Mouse (Mus musculus) forebrain, embryonic 12.5 days (tissue): ENCODE results near the gene Pxk. TPM values are rescaled to one million over a fixed set of nuclear protein-coding genes. Genes with fewer than 3 reads are reported as not detected.

ENCODE experiments used
- ATAC-seq: fragments of 200-750 bp; cut with Nextera tagmentation; 2 replicates; pipeline ENCODE4 v1.8.0; 2017; ENCODE audit warnings: moderate TSS enrichment; ENCODE audit not compliant: low FRiP score
- H3K27ac ChIP-seq: fragments of 300-500 bp; sonication (generic); 2 replicates; pipeline ENCODE4 v1.5.1; 2016; ENCODE audit warnings: mild to moderate bottlenecking
- H3K27me3 ChIP-seq: fragments of 300-500 bp; sonication (generic); 2 replicates; pipeline ENCODE4 v1.6.1; 2016; ENCODE audit warnings: mild to moderate bottlenecking
- H3K36me3 ChIP-seq: fragments of 300-500 bp; sonication (generic); replicated peaks from 2 replicates; pipeline ENCODE4 v1.6.1; 2016; ENCODE audit warnings: mild to moderate bottlenecking
- H3K4me1 ChIP-seq: fragments of 300-500 bp; sonication (generic); 2 replicates; pipeline ENCODE4 v1.6.1; 2016
- H3K4me2 ChIP-seq: fragments of 300-500 bp; sonication (generic); 2 replicates; pipeline ENCODE4 v1.6.1; 2016; ENCODE audit warnings: mild to moderate bottlenecking, moderate library complexity
- H3K4me3 ChIP-seq: fragments of 300-500 bp; sonication (generic); replicated peaks from 2 replicates; pipeline ENCODE4 v1.5.1; 2016; ENCODE audit warnings: mild to moderate bottlenecking
- H3K9ac ChIP-seq: fragments of 300-500 bp; sonication (generic); 2 replicates; pipeline ENCODE4 v1.6.1; 2016; ENCODE audit warnings: mild to moderate bottlenecking
- H3K9me3 ChIP-seq: fragments of 300-500 bp; sonication (generic); 2 replicates; pipeline ENCODE4 v1.6.1; 2016
- WGBS: fragments of 180-500 bp; shearing (Covaris S2); methylation state at CpG from one replicate; pipeline ENCODE4 v1.1.7; 2016; 5-methylcytosine and 5-hydroxymethylcytosine counted together
- polyA plus RNA-seq: library from polyadenylated mRNA; unstranded; fragments of >200 nt; fragmentation: Nextera tagmentation; extraction: Ambion mirVana; gene quantifications from 2 replicates; pipeline ENCODE4 v1.2.1, GENCODE M21; 2016

The Pxk gene
- polyA plus RNA-seq, result 30.3 and 34.5 TPM in 2 replicates

GRCm38 (mm10) chr14:8097978-8098686 lies at the start of gene Pxk:
Gene Pxk, plus strand, starts transcription at chr14:8098211.
- peak within 1 kb of the TSS; percentile 76 for H3K27ac ChIP-seq
- no peaks in the 10 kb centered on the region for H3K27me3 ChIP-seq
- H3K4me1 ChIP-seq, result peaks cover 28% of the 10 kb centered on the region
- under 1% methylated on average over 68 of the region's 89 CpGs for WGBS
- ATAC-seq, result peak; percentile 96
- no peaks in the 10 kb centered on the region for H3K9me3 ChIP-seq
- H3K9ac ChIP-seq, result peak within 1 kb of the TSS; percentile 85
- peak within 1 kb of the TSS; percentile 89 for H3K4me3 ChIP-seq
- peak within 1 kb of the TSS; percentile 64 for H3K4me2 ChIP-seq
- no peaks in the 10 kb centered on the region for H3K36me3 ChIP-seq

- Histone ChIP-seq H3K9me3 (no peaks in the 10 kb centered on the region), H3K4me3 (no peak overlapping the region), H3K27ac (no peak overlapping the region), H3K36me3 (peaks cover 33% of the 10 kb centered on the region), H3K4me1 (peaks cover 4% of the 10 kb centered on the region; the same call in 1 of the 2 replicates), H3K4me2 (no peak overlapping the region), H3K27me3 (no peaks in the 10 kb centered on the region), H3K9ac (no peak overlapping the region)
- 92% methylated on average over 10 of the region's 10 CpGs for WGBS
- no peak for ATAC-seq
Observed at GRCm38 (mm10) chr14:8049334-8049733, 48.7 kb upstream of the Pxk start.

GRCm38 (mm10) chr14:8051869-8052268 lies 46.1 kb upstream of the Pxk start:
- Histone ChIP-seq H3K4me3 (no peak overlapping the region), H3K27ac (no peak overlapping the region), H3K4me2 (no peak overlapping the region), H3K4me1 (peaks cover 5% of the 10 kb centered on the region; the same call in 1 of the 2 replicates), H3K9ac (no peak overlapping the region), H3K27me3 (no peaks in the 10 kb centered on the region), H3K9me3 (no peaks in the 10 kb centered on the region), H3K36me3 (peaks cover 33% of the 10 kb centered on the region)
- no peak for ATAC-seq
- WGBS, result 82% methylated on average over 2 of the region's 2 CpGs

GRCm38 (mm10) chr14:8052661-8053060 lies 45.4 kb upstream of the Pxk start:
- Histone ChIP-seq H3K9ac (no peak overlapping the region), H3K4me1 (peaks cover 5% of the 10 kb centered on the region; the same call in 1 of the 2 replicates), H3K27me3 (no peaks in the 10 kb centered on the region), H3K9me3 (no peaks in the 10 kb centered on the region), H3K4me2 (no peak overlapping the region), H3K4me3 (no peak overlapping the region), H3K27ac (no peak overlapping the region), H3K36me3 (peaks cover 27% of the 10 kb centered on the region)
- 95% methylated on average over 7 of the region's 7 CpGs for WGBS
- ATAC-seq, result no peak

- Histone ChIP-seq H3K4me1 (peaks cover 5% of the 10 kb centered on the region; the same call in 1 of the 2 replicates), H3K9me3 (no peaks in the 10 kb centered on the region), H3K4me3 (no peak overlapping the region), H3K36me3 (peaks cover 17% of the 10 kb centered on the region; the same call in 1 of the 2 replicates), H3K27ac (no peak overlapping the region), H3K27me3 (no peaks in the 10 kb centered on the region), H3K4me2 (no peak overlapping the region), H3K9ac (no peak overlapping the region)
- no peak for ATAC-seq
- 24% methylated on average over 17 of the region's 17 CpGs for WGBS
Observed at GRCm38 (mm10) chr14:8054310-8055102, 43.5 kb upstream of the Pxk start.

GRCm38 (mm10) chr14:8056076-8056475 lies 41.9 kb upstream of the Pxk start:
- Histone ChIP-seq H3K9me3 (no peaks in the 10 kb centered on the region), H3K36me3 (peaks cover 6% of the 10 kb centered on the region; the same call in 1 of the 2 replicates), H3K4me2 (no peak overlapping the region), H3K4me3 (no peak overlapping the region), H3K27me3 (no peaks in the 10 kb centered on the region), H3K4me1 (peaks cover 5% of the 10 kb centered on the region; the same call in 1 of the 2 replicates), H3K9ac (no peak overlapping the region), H3K27ac (no peak overlapping the region)
- WGBS, result 91% methylated on average over 5 of the region's 5 CpGs
- no peak for ATAC-seq

GRCm38 (mm10) chr14:8059938-8060337 lies 38.1 kb upstream of the Pxk start:
- Histone ChIP-seq H3K4me1 (peaks cover 14% of the 10 kb centered on the region), H3K36me3 (peaks cover 6% of the 10 kb centered on the region; the same call in 1 of the 2 replicates), H3K4me2 (no peak overlapping the region), H3K27me3 (no peaks in the 10 kb centered on the region), H3K27ac (no peak overlapping the region), H3K9ac (no peak overlapping the region), H3K9me3 (no peaks in the 10 kb centered on the region), H3K4me3 (no peak overlapping the region)
- WGBS, result 94% methylated on average over 7 of the region's 7 CpGs
- no peak for ATAC-seq

GRCm38 (mm10) chr14:8062076-8062475 lies 35.9 kb upstream of the Pxk start:
- Histone ChIP-seq H3K27me3 (no peaks in the 10 kb centered on the region), H3K4me1 (peaks cover 14% of the 10 kb centered on the region), H3K9ac (no peak overlapping the region), H3K4me2 (no peak overlapping the region), H3K27ac (no peak overlapping the region), H3K9me3 (no peaks in the 10 kb centered on the region), H3K4me3 (no peak overlapping the region), H3K36me3 (no peaks in the 10 kb centered on the region)
- WGBS, result 37% methylated on average over 3 of the region's 3 CpGs
- no peak for ATAC-seq

- H3K36me3 ChIP-seq, result no peaks in the 10 kb centered on the region
- H3K4me2 ChIP-seq, result no peak overlapping the region
- no peaks in the 10 kb centered on the region for H3K27me3 ChIP-seq
- peaks cover 14% of the 10 kb centered on the region for H3K4me1 ChIP-seq
- no peaks in the 10 kb centered on the region for H3K9me3 ChIP-seq
- no peak for ATAC-seq
- H3K4me3 ChIP-seq, result no peak overlapping the region
- H3K27ac ChIP-seq, result peak overlapping the region; percentile 56; the same call in 1 of the 2 replicates
- H3K9ac ChIP-seq, result no peak overlapping the region
- 39% methylated on average over 3 of the region's 3 CpGs for WGBS
Observed at GRCm38 (mm10) chr14:8062537-8063301, 35.3 kb upstream of the Pxk start.

- H3K27me3 ChIP-seq, result no peaks in the 10 kb centered on the region
- H3K9me3 ChIP-seq, result no peaks in the 10 kb centered on the region
- no peak overlapping the region for H3K4me3 ChIP-seq
- no peak overlapping the region for H3K27ac ChIP-seq
- WGBS, result 90% methylated on average over 8 of the region's 8 CpGs
- no peak for ATAC-seq
- peaks cover 14% of the 10 kb centered on the region for H3K4me1 ChIP-seq
- H3K36me3 ChIP-seq, result no peaks in the 10 kb centered on the region
- H3K4me2 ChIP-seq, result no peak overlapping the region
- H3K9ac ChIP-seq, result no peak overlapping the region
Observed at GRCm38 (mm10) chr14:8063835-8064785, 33.9 kb upstream of the Pxk start.

GRCm38 (mm10) chr14:8080165-8080679 lies 17.8 kb upstream of the Pxk start, which contains the start of gene Rpp14:
Gene Rpp14, plus strand, starts transcription at chr14:8080367.
- Histone ChIP-seq H3K9ac (peak within 1 kb of the TSS; percentile 74), H3K9me3 (no peaks in the 10 kb centered on the region), H3K27ac (peak within 1 kb of the TSS; percentile 91), H3K36me3 (peaks cover 13% of the 10 kb centered on the region), H3K4me1 (peaks cover 15% of the 10 kb centered on the region), H3K4me3 (peak within 1 kb of the TSS; percentile 69), H3K4me2 (peak within 1 kb of the TSS; percentile 83), H3K27me3 (no peaks in the 10 kb centered on the region)
- under 1% methylated on average over 47 of the region's 47 CpGs for WGBS
- peak; percentile 96 for ATAC-seq
